Mouse (Mus musculus): Measurements from ENCODE around the gene Kpnb1.

The Kpnb1 gene

DNA sequence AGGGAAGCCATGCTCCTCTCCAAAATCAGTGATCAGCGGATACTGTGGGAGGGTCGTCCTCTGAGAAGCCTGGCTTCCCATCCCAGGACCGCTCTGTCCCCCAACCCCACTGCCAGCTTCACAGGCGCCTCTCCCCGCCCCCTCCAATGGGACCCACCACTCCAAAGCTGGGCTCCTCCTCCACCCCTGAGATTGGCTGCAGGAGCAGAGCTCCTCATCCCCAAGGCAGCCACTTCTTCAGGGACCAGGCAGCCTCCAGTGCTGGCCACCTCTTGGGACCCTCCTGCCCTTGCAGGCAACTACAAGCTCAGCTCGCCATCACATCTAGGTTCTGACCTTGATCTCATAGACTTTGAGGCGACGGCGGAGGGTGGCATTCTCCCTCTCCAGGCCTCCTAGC, 38.7 kb downstream of the Kpnb1 start:
- in situ Hi-C loops (cut with MboI; ENCODE audit: low pct_unique_long_range_greater_than_20kb in 1 of 2, low sequenced_read_pairs in 2 of 2, unreplicated experiment in 1 of 2) = no loop called here

- in situ Hi-C loops (cut with MboI; ENCODE audit: low pct_unique_long_range_greater_than_20kb in 1 of 2, low sequenced_read_pairs in 2 of 2, unreplicated experiment in 1 of 2) = no loop called here
Measured at GRCm38 (mm10) chr11:97148591-97148990, 39.1 kb downstream of the Kpnb1 start.

DNA sequence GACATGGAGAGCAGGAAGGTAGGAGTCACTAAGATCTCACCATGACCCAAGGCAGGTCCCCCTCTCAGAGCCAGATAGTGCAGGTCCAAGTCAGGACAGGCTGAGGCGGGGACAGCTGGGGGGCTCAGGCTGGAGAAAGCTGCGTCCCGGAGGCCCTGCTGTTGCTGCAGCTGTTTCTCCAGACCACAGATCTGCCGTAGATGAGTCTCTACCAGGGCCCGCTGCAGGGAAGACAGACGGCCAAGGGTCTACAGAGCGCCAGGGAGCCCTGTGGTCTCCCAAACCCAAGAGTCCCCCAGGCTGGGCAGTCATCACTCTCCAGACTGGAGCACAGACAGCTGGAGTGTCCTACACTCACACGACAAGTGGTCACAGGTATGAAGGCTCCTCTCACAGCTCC, 40.3 kb downstream of the Kpnb1 start:
- in situ Hi-C loops (cut with MboI; ENCODE audit: low pct_unique_long_range_greater_than_20kb in 1 of 2, low sequenced_read_pairs in 2 of 2, unreplicated experiment in 1 of 2) = no loop called here

GRCm38 (mm10) chr11:97146724-97147123, 41.0 kb downstream of the Kpnb1 start:
- in situ Hi-C loops (cut with MboI; ENCODE audit: low pct_unique_long_range_greater_than_20kb in 1 of 2, low sequenced_read_pairs in 2 of 2, unreplicated experiment in 1 of 2) = no loop called here

- in situ Hi-C loops (cut with MboI; ENCODE audit: low pct_unique_long_range_greater_than_20kb in 1 of 2, low sequenced_read_pairs in 2 of 2, unreplicated experiment in 1 of 2) = no loop called here
Measured at GRCm38 (mm10) chr11:97145951-97146350, 41.7 kb downstream of the Kpnb1 start.

DNA sequence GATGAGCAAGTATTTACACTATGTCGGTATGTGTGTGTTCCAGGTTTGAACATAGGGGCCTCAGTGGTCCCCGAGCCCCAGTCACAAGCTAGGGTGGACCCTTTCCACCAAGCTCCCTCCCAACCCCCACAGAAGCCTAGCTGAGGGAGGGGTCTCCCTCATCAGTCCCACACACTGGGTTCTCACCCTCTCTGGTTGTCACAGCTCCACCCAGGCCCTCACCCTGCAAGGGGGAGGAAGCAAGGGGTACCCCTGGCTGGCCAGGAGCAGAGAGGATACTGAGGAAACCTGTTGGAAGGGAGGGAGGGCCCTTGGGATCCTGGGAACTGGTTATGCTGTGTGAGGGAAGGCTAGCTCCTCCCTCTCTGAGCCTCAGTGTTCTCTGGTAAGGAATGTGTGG, 42.4 kb downstream of the Kpnb1 start:
- in situ Hi-C loops (cut with MboI; ENCODE audit: low pct_unique_long_range_greater_than_20kb in 1 of 2, low sequenced_read_pairs in 2 of 2, unreplicated experiment in 1 of 2) = no loop called here

DNA sequence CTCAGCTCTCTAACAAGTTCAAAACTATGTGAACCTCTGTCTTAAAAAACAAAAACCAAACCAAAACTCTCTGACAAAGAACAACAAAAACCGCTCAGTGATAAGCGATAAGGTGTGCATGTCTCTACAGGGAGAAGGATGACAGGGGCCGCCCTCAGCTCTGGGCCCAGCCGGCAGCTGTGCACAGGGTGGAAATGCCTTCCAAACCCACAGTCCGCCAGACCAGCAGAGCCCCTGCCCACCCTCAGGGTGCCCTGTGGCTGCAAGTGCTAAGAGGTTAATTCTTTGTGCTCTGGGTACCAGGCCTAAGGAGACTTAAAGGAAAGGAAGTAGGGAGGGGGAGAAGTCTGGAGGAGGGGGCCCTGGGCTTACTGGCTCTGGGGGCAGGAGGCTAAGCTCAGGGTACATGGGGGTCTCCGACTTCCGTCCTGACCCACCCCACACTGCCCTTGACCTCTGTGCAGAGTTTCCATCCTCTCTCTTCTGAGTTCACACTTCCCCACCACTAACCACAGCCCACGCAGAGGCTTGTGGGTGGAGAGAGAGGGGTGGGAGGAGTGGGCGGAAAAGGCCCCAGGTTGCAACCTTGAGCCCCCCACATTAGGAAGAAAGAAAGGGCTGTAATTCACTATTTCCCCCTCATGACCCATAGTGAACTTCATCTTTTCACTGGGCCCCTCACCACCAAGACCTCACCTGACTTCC, 44.3 kb downstream of the Kpnb1 start:
- in situ Hi-C loops (cut with MboI; ENCODE audit: low pct_unique_long_range_greater_than_20kb in 1 of 2, low sequenced_read_pairs in 2 of 2, unreplicated experiment in 1 of 2) = no loop called here

GRCm38 (mm10) chr11:97142159-97142608, 45.5 kb downstream of the Kpnb1 start:
- in situ Hi-C loops (cut with MboI; ENCODE audit: low pct_unique_long_range_greater_than_20kb in 1 of 2, low sequenced_read_pairs in 2 of 2, unreplicated experiment in 1 of 2) = no loop called here

- in situ Hi-C loops (cut with MboI; ENCODE audit: low pct_unique_long_range_greater_than_20kb in 1 of 2, low sequenced_read_pairs in 2 of 2, unreplicated experiment in 1 of 2) = no loop called here
Measured at GRCm38 (mm10) chr11:97140811-97141210, 46.9 kb downstream of the Kpnb1 start.

GRCm38 (mm10) chr11:97139256-97139655, 48.4 kb downstream of the Kpnb1 start:
- in situ Hi-C loops (cut with MboI; ENCODE audit: low pct_unique_long_range_greater_than_20kb in 1 of 2, low sequenced_read_pairs in 2 of 2, unreplicated experiment in 1 of 2) = no loop called here

DNA sequence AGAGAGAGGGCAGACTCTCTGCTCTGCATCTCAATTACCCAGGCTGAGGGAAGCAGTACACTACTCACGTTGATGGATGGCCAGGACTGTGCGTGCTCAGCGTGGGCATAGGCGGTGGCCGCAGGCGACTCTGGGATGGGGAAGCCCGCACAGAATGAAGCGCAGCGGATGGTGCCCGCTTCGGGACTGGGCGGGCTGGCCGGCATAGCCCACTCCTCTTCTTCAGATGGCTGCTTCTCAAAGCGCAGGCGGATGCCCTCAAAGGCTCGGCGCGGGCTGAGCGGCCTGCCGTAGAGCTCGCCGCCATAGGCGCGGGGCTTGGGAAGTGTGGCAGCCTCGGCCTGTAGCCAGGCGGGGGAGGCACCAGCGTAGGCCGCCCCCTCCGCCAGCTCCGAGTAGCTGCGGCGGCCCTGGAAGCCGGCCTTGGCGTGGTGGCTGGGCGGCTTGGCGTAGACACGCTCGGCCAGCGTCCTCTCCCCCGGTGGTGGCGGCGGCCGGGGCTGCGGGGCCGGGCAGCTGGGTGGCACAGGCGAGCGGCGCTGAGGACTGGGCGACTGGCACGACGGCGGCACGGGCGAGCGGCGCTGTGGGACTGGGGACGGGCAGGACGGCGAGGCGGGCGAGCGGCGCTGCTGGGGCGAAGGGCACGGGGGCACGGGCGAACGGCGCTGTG, 49.0 kb downstream of the Kpnb1 start:
- in situ Hi-C loops (cut with MboI; ENCODE audit: low pct_unique_long_range_greater_than_20kb in 1 of 2, low sequenced_read_pairs in 2 of 2, unreplicated experiment in 1 of 2) = no loop called here

DNA sequence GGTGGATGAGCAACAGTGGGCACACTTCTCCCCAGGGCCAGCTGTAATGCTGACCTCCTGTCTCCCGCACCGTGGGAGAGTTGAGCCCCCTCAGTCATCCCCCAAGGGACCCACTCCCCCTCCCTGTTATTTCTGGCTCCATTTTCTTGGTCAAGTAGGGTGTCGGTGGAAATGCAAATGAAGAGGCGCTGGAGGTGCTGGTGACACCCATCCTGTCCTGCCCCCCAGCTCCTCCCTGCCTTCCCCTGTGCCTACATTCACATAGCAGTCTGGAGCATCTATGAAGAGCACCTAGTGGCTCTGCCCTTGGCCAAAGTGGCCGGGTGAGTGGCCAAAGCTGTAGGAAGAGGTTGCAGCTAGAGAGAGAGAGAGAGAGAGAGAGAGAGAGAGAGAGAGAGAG, 54.4 kb downstream of the Kpnb1 start:
- in situ Hi-C loops (cut with MboI; ENCODE audit: low pct_unique_long_range_greater_than_20kb in 1 of 2, low sequenced_read_pairs in 2 of 2, unreplicated experiment in 1 of 2) = no loop called here

DNA sequence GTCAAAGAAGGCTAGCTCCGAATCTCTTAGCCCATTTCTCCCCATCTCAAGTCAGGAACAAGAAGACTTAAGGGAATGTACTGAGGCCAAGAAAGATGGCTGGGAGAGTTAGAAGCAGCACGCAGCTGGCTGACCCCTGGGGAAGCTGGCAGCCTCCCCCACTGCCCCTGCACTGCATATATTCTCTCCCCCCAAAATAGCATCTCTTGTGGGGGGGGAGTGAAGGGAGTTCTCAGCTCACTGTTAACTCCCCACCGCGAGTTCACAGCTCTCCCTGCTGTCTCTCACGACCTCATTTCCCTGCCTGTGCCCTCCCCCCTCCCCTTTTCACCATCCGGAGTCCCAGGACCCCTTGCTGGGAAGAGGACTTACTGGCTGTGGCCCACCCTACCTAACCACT, 55.5 kb downstream of the Kpnb1 start:
- in situ Hi-C loops (cut with MboI; ENCODE audit: low pct_unique_long_range_greater_than_20kb in 1 of 2, low sequenced_read_pairs in 2 of 2, unreplicated experiment in 1 of 2) = no loop called here

GRCm38 (mm10) chr11:97131683-97132082, 56.0 kb downstream of the Kpnb1 start:
- in situ Hi-C loops (cut with MboI; ENCODE audit: low pct_unique_long_range_greater_than_20kb in 1 of 2, low sequenced_read_pairs in 2 of 2, unreplicated experiment in 1 of 2) = no loop called here

GRCm38 (mm10) chr11:97130318-97130717, 57.4 kb downstream of the Kpnb1 start:
- in situ Hi-C loops (cut with MboI; ENCODE audit: low pct_unique_long_range_greater_than_20kb in 1 of 2, low sequenced_read_pairs in 2 of 2, unreplicated experiment in 1 of 2) = no loop called here

DNA sequence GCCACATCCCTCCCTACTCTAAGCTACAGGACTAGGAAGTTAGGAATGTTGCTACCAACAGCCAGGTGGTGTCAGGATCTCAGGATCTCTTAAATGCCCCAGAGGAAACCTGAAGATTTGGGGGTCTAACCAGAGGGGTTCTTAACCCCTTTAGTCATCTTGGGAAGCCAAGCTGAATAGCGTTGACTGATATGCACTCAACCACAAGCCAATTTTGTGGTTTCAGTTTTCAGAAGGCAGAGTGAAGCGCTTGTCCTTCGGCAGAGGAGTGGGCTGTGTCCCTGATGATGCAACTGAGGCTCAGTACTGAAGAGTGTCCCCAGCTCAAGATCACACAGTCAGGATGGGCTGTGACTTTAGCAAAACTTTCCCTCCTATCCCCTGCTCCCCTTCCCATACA, 58.7 kb downstream of the Kpnb1 start:
- in situ Hi-C loops (cut with MboI; ENCODE audit: low pct_unique_long_range_greater_than_20kb in 1 of 2, low sequenced_read_pairs in 2 of 2, unreplicated experiment in 1 of 2) = no loop called here

- in situ Hi-C loops (cut with MboI; ENCODE audit: low pct_unique_long_range_greater_than_20kb in 1 of 2, low sequenced_read_pairs in 2 of 2, unreplicated experiment in 1 of 2) = no loop called here
Measured at GRCm38 (mm10) chr11:97127470-97128223, 60.0 kb downstream of the Kpnb1 start.

DNA sequence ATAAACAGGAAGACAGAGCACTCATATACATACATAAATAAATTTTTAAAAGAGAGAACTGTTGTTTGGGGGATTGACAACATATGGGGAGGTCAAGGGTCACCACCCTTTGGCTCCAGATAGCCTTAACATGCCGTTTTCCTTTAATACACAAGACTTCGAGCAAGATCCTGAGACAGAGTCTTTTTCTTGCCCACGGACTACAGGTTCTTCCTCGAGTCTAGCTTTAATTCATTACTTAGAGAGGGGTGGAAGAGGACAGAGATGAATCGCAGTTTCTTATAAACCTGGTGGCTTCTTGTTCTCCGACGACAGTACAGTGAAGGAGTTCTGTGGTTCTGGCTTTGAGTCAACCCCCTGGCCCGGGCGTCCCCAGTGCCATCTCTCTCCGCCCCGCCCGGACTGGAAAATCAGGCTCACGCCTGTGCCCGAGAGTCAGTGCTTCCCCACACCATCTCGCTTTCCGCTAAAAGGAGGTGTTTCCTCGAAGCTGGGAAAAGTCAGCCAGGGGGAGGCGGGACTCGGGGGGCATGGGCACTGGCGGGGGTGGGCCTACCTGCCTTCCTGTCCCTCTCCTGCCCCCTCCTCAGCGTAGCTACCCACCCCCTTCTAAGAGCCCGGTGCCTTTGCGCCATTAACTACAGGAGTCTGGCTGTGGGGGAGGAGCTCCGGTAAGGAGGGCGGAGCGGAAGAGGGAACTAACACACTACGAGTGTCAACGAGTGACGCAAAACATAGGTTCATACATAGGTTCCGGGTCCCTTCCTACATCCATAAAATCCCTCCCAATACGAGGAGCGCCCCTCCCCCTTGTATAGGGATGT, 60.8 kb downstream of the Kpnb1 start:
- in situ Hi-C loops (cut with MboI; ENCODE audit: low pct_unique_long_range_greater_than_20kb in 1 of 2, low sequenced_read_pairs in 2 of 2, unreplicated experiment in 1 of 2) = no loop called here

Measured in mouse embryonic stem cell (cell line).